Mouse (Mus musculus): ENCODE measurements around the gene Fgf3. TPM values are rescaled to one million over a fixed set of nuclear protein-coding genes. Genes with fewer than 3 reads are reported as not detected.
"Not testable (repeated sequence)": the region's sequence is repeated elsewhere in the genome, so short reads cannot be mapped to it uniquely, and the experiment has no call there.

Gene Fgf3
- polyA plus RNA-seq, 1 experiment from 2014 or later: 2.1 TPM

DNA sequence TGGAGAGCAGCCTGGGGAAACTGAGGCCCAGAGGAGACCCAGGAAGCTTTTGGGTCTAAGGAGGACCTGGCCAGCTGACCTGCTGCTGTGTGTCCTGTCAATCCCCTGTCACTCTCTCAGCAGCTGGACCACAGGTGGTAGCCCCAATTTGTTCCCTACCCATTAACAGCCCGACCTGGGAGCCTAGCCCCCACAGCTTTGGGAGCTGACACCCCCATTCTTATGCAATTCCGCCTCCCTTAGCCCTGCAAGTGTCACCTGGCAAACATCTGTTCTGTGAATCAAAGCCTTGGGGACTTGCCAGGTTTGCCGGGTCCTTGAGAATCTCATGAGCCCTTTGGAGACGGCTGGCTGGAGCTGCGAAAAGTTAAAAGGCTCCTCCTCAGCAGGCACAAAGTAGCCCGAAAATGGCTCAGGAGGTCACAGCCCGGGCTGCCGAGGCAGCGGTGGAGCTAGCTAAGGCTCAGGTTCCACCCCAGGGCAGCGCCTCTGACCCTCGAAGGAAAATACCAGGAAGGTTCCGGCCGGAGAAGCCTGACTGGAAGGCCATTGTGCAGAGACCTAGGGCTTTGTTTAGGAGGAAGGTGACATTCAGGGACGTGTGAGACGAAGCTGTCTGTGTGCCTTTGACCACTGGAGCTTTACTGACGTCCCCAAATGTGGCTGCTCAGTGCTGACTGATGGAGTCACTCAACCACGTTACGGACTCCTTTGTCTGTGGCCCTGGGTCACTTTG lies 50.8 kb downstream of the Fgf3 start:
- no peaks in the 10 kb centered on the region for H3K9me3 ChIP-seq (replicated peaks)
- no peak overlapping the region for H3K4me3 ChIP-seq
- ATAC-seq (ENCODE audit: low FRiP score): no peak
- no peaks in the 10 kb centered on the region for H3K36me3 ChIP-seq
- no peak overlapping the region for H3K27ac ChIP-seq
- no peak overlapping the region for H3K4me2 ChIP-seq (replicated peaks)
- H3K27me3 ChIP-seq: peaks cover 19% of the 10 kb centered on the region
- whole genome bisulfite sequencing: 4% methylated on average over 18 of the region's 18 CpGs
- H3K4me1 ChIP-seq: peaks cover 5% of the 10 kb centered on the region
- H3K9ac ChIP-seq: no peak overlapping the region

DNA sequence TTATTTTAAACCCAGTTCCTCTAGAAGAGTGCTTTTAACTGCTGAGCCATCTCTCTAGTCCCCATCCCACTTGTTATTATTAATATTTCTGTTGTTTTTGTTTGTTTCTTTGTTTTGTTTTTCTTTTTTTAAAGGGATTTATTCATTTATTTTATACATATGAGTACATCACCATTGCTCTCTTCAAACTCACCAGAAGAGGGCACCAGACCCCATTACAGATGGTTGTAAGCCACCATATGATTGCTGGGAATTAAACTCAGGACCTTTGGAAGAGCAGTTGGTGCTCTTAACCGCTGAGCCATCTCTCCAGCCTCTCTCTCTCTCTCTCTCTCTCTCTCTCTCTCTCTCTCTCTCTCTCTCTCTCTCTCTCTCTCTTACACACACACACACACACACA lies 52.8 kb downstream of the Fgf3 start:
- H3K9me3 ChIP-seq (replicated peaks); H3K4me2 ChIP-seq (replicated peaks); H3K27ac ChIP-seq; H3K36me3 ChIP-seq; H3K9ac ChIP-seq; H3K4me3 ChIP-seq; ATAC-seq (ENCODE audit: low FRiP score): not testable (repeated sequence)
- 100% methylated on average over 1 of the region's 1 CpGs for WGBS
- peaks cover 36% of the 10 kb centered on the region for H3K27me3 ChIP-seq
- peaks cover 17% of the 10 kb centered on the region for H3K4me1 ChIP-seq

DNA sequence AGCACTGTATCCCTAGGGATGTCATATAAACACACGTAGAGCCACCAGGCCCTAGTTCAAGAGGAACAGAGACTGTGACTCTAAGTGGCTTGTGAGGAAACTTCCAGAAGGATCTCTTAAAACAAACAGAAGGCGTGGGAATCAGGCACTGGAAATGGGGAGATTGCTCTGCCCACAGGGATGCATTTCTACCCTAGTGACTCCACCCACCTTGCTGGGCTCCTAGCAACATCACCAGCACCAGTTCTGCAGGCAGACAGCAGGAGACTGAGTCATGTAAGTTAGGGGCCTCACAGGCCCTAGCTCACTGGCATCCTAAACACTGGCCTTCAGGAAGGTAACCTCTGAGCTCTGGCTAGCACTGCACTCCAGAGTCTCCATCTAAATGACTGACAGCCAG lies 54.0 kb downstream of the Fgf3 start:
- Histone ChIP-seq H3K4me2 (replicated peaks) (no peak overlapping the region), H3K27ac (no peak overlapping the region), H3K4me1 (peaks cover 27% of the 10 kb centered on the region), H3K9me3 (replicated peaks) (no peaks in the 10 kb centered on the region), H3K4me3 (no peak overlapping the region), H3K36me3 (no peaks in the 10 kb centered on the region), H3K9ac (no peak overlapping the region), H3K27me3 (peaks cover 48% of the 10 kb centered on the region)
- WGBS: 71% methylated on average over 2 of the region's 2 CpGs
- ATAC-seq (ENCODE audit: low FRiP score): no peak

GRCm38 (mm10) chr7:144892322-144892721 lies 54.4 kb downstream of the Fgf3 start:
- 47% methylated on average over 6 of the region's 6 CpGs for WGBS
- Histone ChIP-seq H3K4me1 (peaks cover 31% of the 10 kb centered on the region), H3K9me3 (replicated peaks) (no peaks in the 10 kb centered on the region), H3K27ac (no peak overlapping the region), H3K4me3 (no peak overlapping the region), H3K27me3 (peaks cover 52% of the 10 kb centered on the region), H3K9ac (no peak overlapping the region), H3K4me2 (replicated peaks) (no peak overlapping the region), H3K36me3 (no peaks in the 10 kb centered on the region)
- no peak for ATAC-seq (ENCODE audit: low FRiP score)

Other genes starting within 250 kb of the Fgf3 start
- 6.9 and 7.5 TPM in 2 replicates for gene Ano1, start 86.1 kb upstream of the Fgf3 start, polyA plus RNA-seq (2016; fragmentation: Nextera tagmentation; extraction: Ambion mirVana)
- 0.13 and 0.46 TPM in 2 replicates for gene Fgf4, start 9.3 kb downstream of the Fgf3 start, polyA plus RNA-seq (2016; fragmentation: Nextera tagmentation; extraction: Ambion mirVana)
- gene Fgf15, start 58.4 kb downstream of the Fgf3 start, polyA plus RNA-seq (2016; fragmentation: Nextera tagmentation; extraction: Ambion mirVana): 62.0 and 66.7 TPM in 2 replicates
- gene LTO1, start 77.0 kb downstream of the Fgf3 start, polyA plus RNA-seq (2016; fragmentation: Nextera tagmentation; extraction: Ambion mirVana): 28.2 and 34.1 TPM in 2 replicates
- 123 and 128 TPM in 2 replicates for gene Ccnd1, start 101.8 kb downstream of the Fgf3 start, polyA plus RNA-seq (2016; fragmentation: Nextera tagmentation; extraction: Ambion mirVana)

Data from hindbrain, embryonic 12.5 days (tissue).